Mouse (Mus musculus): ENCODE results near the gene Trpv6. TPM values are rescaled to one million over a fixed set of nuclear protein-coding genes. Genes with fewer than 3 reads are reported as not detected.

Gene Trpv6
- polyA plus RNA-seq (2012; ENCODE audit: insufficient read depth, insufficient read length, missing spikeins): not detected in 2 replicates

- Histone ChIP-seq H3K4me1 (ENCODE audit: control insufficient read depth, insufficient read depth, insufficient read length, low read length) (no peaks in the 10 kb centered on the region), H3K27ac (replicated peaks; ENCODE audit: low read depth, low read length) (no peak within 1 kb of the TSS), H3K4me3 (ENCODE audit: insufficient read depth, low read depth, low read length) (no peak within 1 kb of the TSS)
These were observed at the start of gene Trpv6 for GRCm38 (mm10) chr6:41636178-41636577. Gene Trpv6 (minus strand): TSS chr6:41636405.

GRCm38 (mm10) chr6:41685596-41685995 is 49.4 kb upstream of the Trpv6 start:
- Histone ChIP-seq H3K4me1 (ENCODE audit: control insufficient read depth, insufficient read depth, insufficient read length, low read length) (no peaks in the 10 kb centered on the region), H3K27ac (replicated peaks; ENCODE audit: low read depth, low read length) (no peak overlapping the region), H3K4me3 (ENCODE audit: insufficient read depth, low read depth, low read length) (no peak overlapping the region)

GRCm38 (mm10) chr6:41684911-41685310 is 48.7 kb upstream of the Trpv6 start:
- Histone ChIP-seq H3K4me1 (ENCODE audit: control insufficient read depth, insufficient read depth, insufficient read length, low read length) (no peaks in the 10 kb centered on the region), H3K27ac (replicated peaks; ENCODE audit: low read depth, low read length) (no peak overlapping the region), H3K4me3 (ENCODE audit: insufficient read depth, low read depth, low read length) (no peak overlapping the region)

- no peak within 1 kb of the TSS for H3K27ac ChIP-seq (replicated peaks; ENCODE audit: low read depth, low read length)
- no peak within 1 kb of the TSS for H3K4me3 ChIP-seq (ENCODE audit: insufficient read depth, low read depth, low read length)
- no peaks in the 10 kb centered on the region for H3K4me1 ChIP-seq (ENCODE audit: control insufficient read depth, insufficient read depth, insufficient read length, low read length)
These were observed 47.9 kb upstream of the Trpv6 start, which contains the start of gene Llcfc1 for GRCm38 (mm10) chr6:41684131-41684530. Gene Llcfc1 (plus strand): TSS chr6:41684431.

- Histone ChIP-seq H3K4me1 (ENCODE audit: control insufficient read depth, insufficient read depth, insufficient read length, low read length) (no peaks in the 10 kb centered on the region), H3K4me3 (ENCODE audit: insufficient read depth, low read depth, low read length) (no peak overlapping the region), H3K27ac (replicated peaks; ENCODE audit: low read depth, low read length) (no peak overlapping the region)
These were observed 45.5 kb upstream of the Trpv6 start for GRCm38 (mm10) chr6:41681656-41682055.

DNA sequence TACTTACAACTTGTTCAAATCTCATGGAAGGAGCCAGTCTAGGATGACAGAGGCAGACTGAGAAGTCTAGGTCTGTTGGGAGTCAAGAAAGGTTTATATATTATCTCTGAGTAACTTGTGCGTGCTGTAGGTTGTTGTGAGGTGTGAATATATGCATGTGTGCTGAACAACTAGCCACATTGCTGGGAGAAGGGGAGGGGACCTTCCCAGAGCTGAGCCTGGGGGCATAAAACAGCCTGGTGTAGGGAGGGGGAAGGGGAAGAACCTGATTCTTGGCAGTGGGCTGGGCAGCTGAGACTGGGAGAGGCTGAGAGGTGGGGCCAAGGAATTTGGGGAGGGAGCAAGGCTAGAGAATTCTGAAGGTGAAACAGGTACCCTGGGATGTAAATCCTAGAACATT is 44.5 kb upstream of the Trpv6 start, which contains the start of gene Trpv5:
Gene Trpv5 (minus strand): TSS at position 101 of the 400 bp plus-strand sequence.
- Histone ChIP-seq H3K27ac (replicated peaks; ENCODE audit: low read depth, low read length) (no peak within 1 kb of the TSS), H3K4me3 (ENCODE audit: insufficient read depth, low read depth, low read length) (no peak within 1 kb of the TSS), H3K4me1 (ENCODE audit: control insufficient read depth, insufficient read depth, insufficient read length, low read length) (no peaks in the 10 kb centered on the region)

DNA sequence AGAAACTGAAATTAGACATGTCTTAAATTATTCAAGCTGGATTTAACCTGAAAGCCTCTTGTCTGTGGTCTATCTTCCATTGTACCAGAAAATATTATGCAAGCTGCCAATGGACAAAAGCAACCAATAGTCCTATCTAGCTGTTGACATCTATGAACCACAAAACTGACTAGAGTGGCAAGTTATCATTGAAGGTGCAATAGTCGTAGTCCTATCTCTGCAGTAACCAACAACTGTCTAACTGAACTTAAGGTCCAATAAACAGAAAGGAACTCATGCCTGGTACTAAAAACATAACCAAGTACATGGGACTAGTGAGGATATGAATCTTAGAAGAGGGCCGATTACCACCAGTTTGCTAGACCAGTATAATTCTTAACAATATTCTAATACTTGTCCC is 40.3 kb upstream of the Trpv6 start:
- no peak overlapping the region for H3K27ac ChIP-seq (replicated peaks; ENCODE audit: low read depth, low read length)
- no peak overlapping the region for H3K4me3 ChIP-seq (ENCODE audit: insufficient read depth, low read depth, low read length)
- H3K4me1 ChIP-seq (ENCODE audit: control insufficient read depth, insufficient read depth, insufficient read length, low read length): no peaks in the 10 kb centered on the region

GRCm38 (mm10) chr6:41662320-41662719 is 26.1 kb upstream of the Trpv6 start:
- H3K4me3 ChIP-seq (ENCODE audit: insufficient read depth, low read depth, low read length): no peak overlapping the region
- no peak overlapping the region for H3K27ac ChIP-seq (replicated peaks; ENCODE audit: low read depth, low read length)
- no peaks in the 10 kb centered on the region for H3K4me1 ChIP-seq (ENCODE audit: control insufficient read depth, insufficient read depth, insufficient read length, low read length)

GRCm38 (mm10) chr6:41658487-41658886 is 22.3 kb upstream of the Trpv6 start:
- no peak overlapping the region for H3K27ac ChIP-seq (replicated peaks; ENCODE audit: low read depth, low read length)
- no peaks in the 10 kb centered on the region for H3K4me1 ChIP-seq (ENCODE audit: control insufficient read depth, insufficient read depth, insufficient read length, low read length)
- H3K4me3 ChIP-seq (ENCODE audit: insufficient read depth, low read depth, low read length): no peak overlapping the region

DNA sequence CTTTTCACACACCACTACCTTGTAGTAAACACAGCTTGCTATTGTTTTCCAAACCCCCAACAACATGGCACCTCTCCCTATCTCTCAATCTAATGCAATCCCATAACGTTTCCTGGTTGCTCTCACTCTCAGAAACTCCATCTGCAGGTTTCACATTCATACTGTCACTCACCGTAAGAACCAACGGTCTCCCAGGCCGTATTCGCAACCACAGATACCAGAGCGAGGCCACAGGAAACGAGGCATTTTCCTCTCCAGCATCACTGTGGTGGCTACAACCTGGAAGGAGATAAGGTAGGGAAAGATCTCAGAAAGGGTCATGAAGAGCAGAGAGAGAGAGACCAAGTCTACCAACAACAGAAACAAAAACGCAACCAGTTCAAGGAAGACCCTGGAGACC is 18.4 kb upstream of the Trpv6 start:
- no peak overlapping the region for H3K27ac ChIP-seq (replicated peaks; ENCODE audit: low read depth, low read length)
- H3K4me1 ChIP-seq (ENCODE audit: control insufficient read depth, insufficient read depth, insufficient read length, low read length): no peaks in the 10 kb centered on the region
- no peak overlapping the region for H3K4me3 ChIP-seq (ENCODE audit: insufficient read depth, low read depth, low read length)

DNA sequence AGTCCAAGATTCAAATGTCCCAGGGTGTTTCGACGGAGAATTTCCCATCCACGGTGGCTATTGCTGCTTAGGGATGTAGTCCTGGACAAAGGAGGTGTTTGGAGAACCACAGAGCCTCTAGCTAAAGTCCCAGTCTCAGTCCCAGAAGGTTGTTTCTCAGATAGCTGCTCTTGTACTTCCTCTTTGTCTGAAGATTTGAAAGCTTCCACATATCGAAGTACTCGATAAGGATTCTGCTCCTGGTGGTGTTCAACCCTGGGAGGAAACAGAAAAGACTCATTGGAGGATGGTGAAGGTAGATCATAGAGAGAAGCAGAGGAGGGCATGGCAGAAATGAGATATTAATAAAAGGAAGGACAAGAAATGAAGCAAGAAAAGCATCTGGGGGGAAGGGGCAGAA is 17.0 kb upstream of the Trpv6 start:
- no peak overlapping the region for H3K4me3 ChIP-seq (ENCODE audit: insufficient read depth, low read depth, low read length)
- no peaks in the 10 kb centered on the region for H3K4me1 ChIP-seq (ENCODE audit: control insufficient read depth, insufficient read depth, insufficient read length, low read length)
- H3K27ac ChIP-seq (replicated peaks; ENCODE audit: low read depth, low read length): no peak overlapping the region

DNA sequence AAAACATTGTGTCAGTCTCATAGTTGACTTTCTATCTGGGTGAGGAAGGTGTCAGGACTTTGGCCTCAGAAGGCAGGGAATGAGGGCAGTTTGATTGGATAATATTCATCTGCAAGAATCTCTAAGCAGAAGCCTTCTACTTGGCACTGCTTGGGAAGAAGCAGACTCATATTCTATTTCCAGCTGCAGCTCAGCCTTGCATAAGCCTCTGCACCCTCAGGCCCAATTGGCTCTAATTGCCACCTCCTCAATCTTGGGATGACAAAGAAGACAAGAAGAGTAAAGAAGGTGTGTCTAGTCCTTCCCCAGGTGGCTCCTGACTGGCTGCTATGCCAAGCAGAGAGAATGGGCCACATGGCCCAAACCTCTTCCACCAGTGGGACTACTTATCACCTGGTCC is 10.5 kb upstream of the Trpv6 start:
- no peak overlapping the region for H3K27ac ChIP-seq (replicated peaks; ENCODE audit: low read depth, low read length)
- H3K4me1 ChIP-seq (ENCODE audit: control insufficient read depth, insufficient read depth, insufficient read length, low read length): no peaks in the 10 kb centered on the region
- no peak overlapping the region for H3K4me3 ChIP-seq (ENCODE audit: insufficient read depth, low read depth, low read length)

DNA sequence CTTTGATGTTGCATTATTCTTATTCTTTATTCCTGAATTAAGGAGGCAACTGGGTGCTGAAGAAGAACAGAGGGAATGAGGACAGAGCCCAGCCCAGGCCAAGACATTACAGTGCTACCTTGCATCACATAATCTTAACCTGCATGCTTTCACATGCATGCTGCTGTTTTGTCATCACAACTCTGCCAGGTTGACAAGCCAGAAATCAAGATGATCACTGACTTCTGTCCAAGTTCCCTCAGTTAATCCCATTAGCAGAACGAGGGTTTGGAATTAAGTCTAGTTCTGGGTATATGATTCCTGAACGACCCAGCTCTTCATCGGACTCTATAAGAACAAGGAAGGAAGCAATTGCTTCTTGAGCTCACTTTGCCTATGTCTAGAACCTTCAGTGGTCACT is 10.0 kb upstream of the Trpv6 start:
- Histone ChIP-seq H3K4me3 (ENCODE audit: insufficient read depth, low read depth, low read length) (no peak overlapping the region), H3K27ac (replicated peaks; ENCODE audit: low read depth, low read length) (no peak overlapping the region), H3K4me1 (ENCODE audit: control insufficient read depth, insufficient read depth, insufficient read length, low read length) (no peaks in the 10 kb centered on the region)

- Histone ChIP-seq H3K27ac (replicated peaks; ENCODE audit: low read depth, low read length) (no peak overlapping the region), H3K4me1 (ENCODE audit: control insufficient read depth, insufficient read depth, insufficient read length, low read length) (no peaks in the 10 kb centered on the region), H3K4me3 (ENCODE audit: insufficient read depth, low read depth, low read length) (no peak overlapping the region)
These were observed 7.0 kb upstream of the Trpv6 start for GRCm38 (mm10) chr6:41643227-41643626.

GRCm38 (mm10) chr6:41642765-41643164 is 6.6 kb upstream of the Trpv6 start:
- no peak overlapping the region for H3K4me3 ChIP-seq (ENCODE audit: insufficient read depth, low read depth, low read length)
- H3K4me1 ChIP-seq (ENCODE audit: control insufficient read depth, insufficient read depth, insufficient read length, low read length): no peaks in the 10 kb centered on the region
- H3K27ac ChIP-seq (replicated peaks; ENCODE audit: low read depth, low read length): no peak overlapping the region

DNA sequence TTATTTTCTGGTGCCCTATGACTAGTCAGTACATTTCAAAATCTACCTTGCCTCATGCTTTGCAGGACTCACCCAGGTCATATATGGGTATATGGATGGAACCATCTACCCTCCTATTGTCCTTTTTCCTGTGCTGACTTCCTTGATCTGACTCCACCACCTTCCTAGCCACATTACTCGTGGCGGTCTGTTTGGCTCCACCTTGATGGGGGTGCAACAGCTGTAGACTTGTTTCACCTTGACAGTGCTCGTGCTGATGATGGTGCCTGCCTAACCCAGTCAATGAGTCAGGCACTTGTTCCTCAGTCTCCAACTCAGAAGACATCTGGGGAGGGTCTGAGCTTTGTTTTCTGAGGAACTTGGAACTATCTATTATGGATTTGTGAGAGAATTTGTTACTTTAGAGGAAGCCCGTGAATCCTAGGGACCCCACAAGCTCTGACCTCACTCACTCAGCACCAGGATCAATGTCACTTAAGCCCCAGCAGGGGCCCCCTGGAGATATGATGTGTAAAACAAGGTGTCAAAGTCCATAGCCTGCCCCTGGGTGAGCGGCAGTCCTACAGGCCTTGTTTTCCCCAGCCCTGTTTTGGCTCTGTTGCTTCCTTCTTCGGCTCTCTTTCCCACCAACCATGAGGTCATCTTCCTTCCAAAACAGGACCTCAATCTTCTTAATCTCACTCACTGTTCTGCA is 5.1 kb upstream of the Trpv6 start:
- Histone ChIP-seq H3K4me3 (ENCODE audit: insufficient read depth, low read depth, low read length) (no peak overlapping the region), H3K4me1 (ENCODE audit: control insufficient read depth, insufficient read depth, insufficient read length, low read length) (no peaks in the 10 kb centered on the region), H3K27ac (replicated peaks; ENCODE audit: low read depth, low read length) (no peak overlapping the region)
